Mouse (Mus musculus) midbrain, postnatal 0 days (tissue): ENCODE results near the gene Man1c1. TPM values are rescaled to one million over a fixed set of nuclear protein-coding genes. Genes with fewer than 3 reads are reported as not detected.

Source experiments
- ATAC-seq: fragments of 200-750 bp; cut with Nextera tagmentation; 2 replicates; pipeline ENCODE4 v1.8.0; 2017; ENCODE audit warnings: moderate number of reproducible peaks, mild to moderate bottlenecking, moderate TSS enrichment, moderate library complexity; ENCODE audit not compliant: low FRiP score
- DNase-seq: peaks from one replicate; pipeline ENCODE4 v3.0.0-alpha.2; 2015; ENCODE audit warnings: low spot score
- H3K27ac ChIP-seq: fragments of 300-500 bp; sonication (generic); 2 replicates; pipeline ENCODE4 v1.5.1; 2014; ENCODE audit warnings: low read depth, mild to moderate bottlenecking, low read length, mixed read lengths
- H3K27me3 ChIP-seq: fragments of 300-500 bp; sonication (generic); 2 replicates; pipeline ENCODE4 v1.6.1; 2014; ENCODE audit warnings: low read length, control low read depth, mixed read lengths; ENCODE audit not compliant: insufficient read depth
- H3K36me3 ChIP-seq: fragments of 300-500 bp; sonication (generic); 2 replicates; pipeline ENCODE4 v1.6.1; 2014; ENCODE audit warnings: low read length, control low read depth, mixed read lengths; ENCODE audit not compliant: insufficient read depth
- H3K4me1 ChIP-seq: fragments of 300-500 bp; sonication (generic); 2 replicates; pipeline ENCODE4 v1.6.1; 2014; ENCODE audit warnings: mild to moderate bottlenecking, control low read depth, antibody characterized with exemption, low read length, mixed read lengths; ENCODE audit not compliant: insufficient read depth
- H3K4me2 ChIP-seq: fragments of 300-500 bp; sonication (generic); 2 replicates; pipeline ENCODE4 v1.6.1; 2014; ENCODE audit warnings: low read depth, mild to moderate bottlenecking, low read length, mixed read lengths; ENCODE audit not compliant: poor library complexity, severe bottlenecking
- H3K4me3 ChIP-seq: fragments of 300-500 bp; sonication (generic); 2 replicates; pipeline ENCODE4 v1.5.1; 2014; ENCODE audit warnings: low read depth, mild to moderate bottlenecking, low read length, moderate library complexity
- H3K9ac ChIP-seq: fragments of 300-500 bp; sonication (generic); replicated peaks from 2 replicates; pipeline ENCODE4 v1.6.1; 2014; ENCODE audit warnings: mild to moderate bottlenecking, low read length, moderate library complexity, mixed read lengths; ENCODE audit not compliant: poor library complexity, severe bottlenecking
- H3K9me3 ChIP-seq: fragments of 300-500 bp; sonication (generic); 2 replicates; pipeline ENCODE4 v1.6.1; 2016; ENCODE audit warnings: low read length, control low read depth
- CTCF ChIP-seq: IDR thresholded peaks from 2 replicates; pipeline ENCODE4 v1.5.1; 2016; ENCODE audit warnings: antibody characterized with exemption, mild to moderate bottlenecking
- WGBS: fragments of 180-500 bp; shearing (Covaris S2); extraction: QIAGEN DNeasy Blood & Tissue Kit; methylation state at CpG from one replicate; pipeline ENCODE4 v1.1.7; 2014; 5-methylcytosine and 5-hydroxymethylcytosine counted together
- polyA plus RNA-seq: library from polyadenylated mRNA; unstranded; fragments of >200 nt; fragmentation: Nextera tagmentation; extraction: Ambion mirVana; gene quantifications from 2 replicates; pipeline ENCODE4 v1.2.1, GENCODE M21; 2015
- total RNA-seq: library from RNA; depleted of rRNA; stranded (reverse); fragments of >200 nt; gene quantifications from 2 replicates; pipeline ENCODE4 v1.2.3, GENCODE M21; 2014

The Man1c1 gene
- total and polyA plus RNA-seq, 2 experiments from 2014 or later: 3.4 to 28.7 TPM

DNA sequence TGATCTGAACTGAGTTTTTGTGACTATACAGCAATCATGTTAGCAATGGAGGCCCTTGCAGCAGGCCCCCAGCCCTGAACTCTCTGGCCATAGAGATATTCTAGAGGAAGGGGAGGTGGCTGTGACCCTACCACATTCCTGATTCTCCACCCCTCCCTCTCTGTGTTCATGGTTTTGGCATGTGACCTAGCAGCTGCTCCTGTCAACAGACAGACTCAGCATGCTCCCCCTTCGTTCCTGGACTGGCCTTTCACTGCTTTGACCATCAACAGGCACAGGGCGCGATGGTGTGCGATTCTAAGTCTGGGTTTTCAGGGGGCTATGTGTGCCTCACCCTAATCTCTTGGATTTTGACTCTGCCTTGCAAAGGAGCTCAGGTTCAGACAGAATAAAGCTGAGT lies 86.3 kb downstream of the Man1c1 start:
- TF ChIP-seq CTCF: no peak

DNA sequence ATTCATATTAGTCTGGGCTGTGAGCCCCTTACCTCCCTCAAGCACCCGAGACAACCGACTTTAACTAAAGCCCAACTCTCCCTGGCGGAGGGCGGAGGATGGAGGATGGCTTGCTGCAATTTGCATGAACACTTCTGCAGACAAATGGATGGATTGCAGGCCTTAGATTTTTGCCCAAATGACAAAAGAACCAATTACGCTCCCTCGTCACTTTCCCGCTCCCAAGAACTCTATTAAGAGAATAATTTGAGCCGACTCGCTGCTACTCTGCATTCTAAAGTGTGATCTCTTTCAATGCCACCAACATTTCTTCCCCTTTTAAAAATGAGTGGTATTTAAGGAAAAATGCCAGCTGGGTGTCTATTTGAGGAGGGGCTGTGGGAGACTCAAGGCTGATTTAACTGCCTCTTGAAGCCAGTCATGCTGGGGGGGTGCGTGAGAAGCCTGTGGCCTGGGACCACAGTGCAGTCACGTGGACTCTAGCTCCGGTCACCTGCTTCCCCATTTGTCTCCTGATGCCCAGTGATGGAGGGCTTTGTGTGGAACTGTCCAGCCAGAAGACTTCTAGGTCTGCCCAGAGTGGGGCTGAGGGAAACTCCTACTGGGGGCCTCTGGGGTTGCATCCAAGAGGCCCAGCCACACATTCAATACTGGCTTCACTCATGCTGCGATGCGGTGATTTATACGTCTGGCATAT lies 88.0 kb downstream of the Man1c1 start:
- Histone ChIP-seq H3K27ac (no peak overlapping the region), H3K36me3 (no peaks in the 10 kb centered on the region), H3K9me3 (no peaks in the 10 kb centered on the region), H3K4me3 (no peak overlapping the region), H3K4me1 (peaks cover 6% of the 10 kb centered on the region; the same call in 1 of the 2 replicates), H3K27me3 (no peaks in the 10 kb centered on the region), H3K9ac (no peak overlapping the region), H3K4me2 (no peak overlapping the region)
- WGBS: 69% methylated on average over 15 of the region's 15 CpGs
- no peak for TF ChIP-seq CTCF
- peak; percentile 48 for DNase-seq
- no peak for ATAC-seq

More for the DNA sequence above, 86.3 kb downstream of the Man1c1 start:
- Histone ChIP-seq H3K4me2 (no peak overlapping the region), H3K27me3 (no peaks in the 10 kb centered on the region), H3K27ac (no peak overlapping the region), H3K9me3 (no peaks in the 10 kb centered on the region), H3K9ac (no peak overlapping the region), H3K36me3 (no peaks in the 10 kb centered on the region), H3K4me3 (no peak overlapping the region), H3K4me1 (peaks cover 6% of the 10 kb centered on the region; the same call in 1 of the 2 replicates)
- ATAC-seq (no peak), DNase-seq (no peak)
- 61% methylated on average over 4 of the region's 4 CpGs for WGBS

DNA sequence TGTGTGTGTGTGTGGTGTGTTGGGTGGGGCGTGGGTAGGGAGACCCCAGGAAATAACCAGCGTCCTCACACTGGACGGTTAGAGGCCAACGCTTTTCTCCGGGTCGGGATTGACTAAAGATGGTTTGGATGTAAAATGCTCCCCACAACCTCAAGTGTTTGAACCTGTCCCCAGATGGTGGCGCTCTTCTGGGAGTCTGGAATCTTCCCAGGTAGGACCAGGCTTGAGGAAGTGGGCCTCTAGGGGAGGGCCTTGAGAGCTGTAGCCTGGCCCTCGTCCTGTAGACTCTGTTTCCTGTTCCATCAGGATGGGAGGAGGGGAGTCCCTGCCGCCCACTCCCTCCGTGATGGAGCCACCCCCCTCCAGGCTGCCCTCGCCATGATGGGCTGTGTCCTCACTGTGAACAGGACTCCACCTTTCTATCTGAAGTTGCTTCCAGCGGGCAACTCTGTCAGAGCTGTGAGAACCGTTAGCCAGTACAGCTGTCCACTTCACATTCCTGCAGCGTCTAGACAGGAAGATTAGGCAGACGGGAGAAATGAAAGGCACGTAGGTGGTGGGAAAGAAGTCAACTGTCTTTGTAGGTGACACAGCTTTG lies 91.9 kb downstream of the Man1c1 start:
- WGBS: 62% methylated on average over 16 of the region's 16 CpGs
- H3K4me3 ChIP-seq: no peak overlapping the region
- H3K9ac ChIP-seq: no peak overlapping the region
- TF ChIP-seq CTCF: peak; percentile 28; the same call in 1 of the 2 replicates
- H3K4me1 ChIP-seq: peaks cover 6% of the 10 kb centered on the region; the same call in 1 of the 2 replicates
- DNase-seq (no peak), ATAC-seq (no peak)
- H3K27ac ChIP-seq: no peak overlapping the region
- no peaks in the 10 kb centered on the region for H3K36me3 ChIP-seq
- no peaks in the 10 kb centered on the region for H3K9me3 ChIP-seq
- H3K4me2 ChIP-seq: no peak overlapping the region
- no peaks in the 10 kb centered on the region for H3K27me3 ChIP-seq

DNA sequence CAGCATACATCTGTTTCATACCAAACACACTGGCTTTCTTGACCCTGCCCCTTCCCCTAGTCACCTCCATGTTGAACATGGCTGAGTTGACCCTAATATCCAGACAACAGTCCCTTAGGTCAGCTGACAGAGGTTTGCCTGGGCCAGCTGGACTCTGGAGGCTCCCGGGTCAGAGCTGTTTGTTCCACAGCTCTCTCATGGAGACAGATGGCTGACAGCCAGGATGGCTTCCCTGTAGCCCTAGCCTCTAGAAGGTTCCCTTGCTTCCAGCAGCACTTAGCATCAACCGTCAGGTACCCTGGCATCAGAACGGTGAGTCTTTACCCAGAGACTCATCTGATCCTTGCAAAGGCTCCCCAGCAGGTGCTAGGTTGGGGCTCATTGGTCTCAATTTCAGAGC lies 93.5 kb downstream of the Man1c1 start:
- H3K4me1 ChIP-seq: peaks cover 10% of the 10 kb centered on the region; the same call in 1 of the 2 replicates
- H3K9ac ChIP-seq: no peak overlapping the region
- no peak for TF ChIP-seq CTCF

GRCm38 (mm10) chr4:134607679-134608078 lies 96.4 kb downstream of the Man1c1 start:
- no peak for ATAC-seq
- 90% methylated on average over 5 of the region's 5 CpGs for WGBS

More for the DNA sequence above, 93.5 kb downstream of the Man1c1 start:
- Histone ChIP-seq H3K27ac (no peak overlapping the region), H3K4me3 (no peak overlapping the region), H3K4me2 (no peak overlapping the region), H3K36me3 (no peaks in the 10 kb centered on the region), H3K27me3 (no peaks in the 10 kb centered on the region), H3K9me3 (no peaks in the 10 kb centered on the region)
- ATAC-seq: no peak
- 84% methylated on average over 3 of the region's 3 CpGs for WGBS
- DNase-seq: no peak

GRCm38 (mm10) chr4:134606054-134606453 lies 98.0 kb downstream of the Man1c1 start:
- Histone ChIP-seq H3K27me3 (no peaks in the 10 kb centered on the region; the same call in 1 of the 2 replicates), H3K9ac (0 out of 2 replicates have a peak overlapping the region, but pooled peaks have one; percentile 19), H3K9me3 (no peaks in the 10 kb centered on the region), H3K36me3 (no peaks in the 10 kb centered on the region), H3K27ac (no peak overlapping the region), H3K4me3 (no peak overlapping the region), H3K4me2 (no peak overlapping the region), H3K4me1 (peaks cover 4% of the 10 kb centered on the region; the same call in 1 of the 2 replicates)
- ATAC-seq (no peak), DNase-seq (no peak)
- no peak for TF ChIP-seq CTCF
- WGBS: 31% methylated on average over 5 of the region's 5 CpGs

More at GRCm38 (mm10) chr4:134607679-134608078, 96.4 kb downstream of the Man1c1 start:
- Histone ChIP-seq H3K4me3 (no peak overlapping the region), H3K4me2 (no peak overlapping the region), H3K4me1 (peaks cover 4% of the 10 kb centered on the region; the same call in 1 of the 2 replicates), H3K36me3 (no peaks in the 10 kb centered on the region), H3K9me3 (no peaks in the 10 kb centered on the region), H3K9ac (no peak overlapping the region), H3K27me3 (no peaks in the 10 kb centered on the region), H3K27ac (no peak overlapping the region)
- no peak for TF ChIP-seq CTCF
- DNase-seq: no peak
